Comparison of ENCODE assay signal across 8 mouse cellular contexts in genomic region chr8:45999138-45999783, GRCm38 (mm10). TPM values are rescaled to one million over a fixed set of nuclear protein-coding genes. Genes with fewer than 3 reads are reported as not detected.
A peak's percentile ranks its signal among the peaks of the same experiment; 100 is the strongest.
DNase-seq lines count a peak whose midpoint lies in the region; ATAC-seq and TF ChIP-seq lines count a peak whose summit lies in the region.

Gene Lrp2bp (plus strand): TSS chr8:45999303.

- H3K27ac ChIP-seq in hindbrain, embryonic 14.5 days: peak within 1 kb of the TSS; percentile 99
- H3K27ac ChIP-seq in midbrain, postnatal 0 days (ENCODE audit: low read depth, low read length): peak within 1 kb of the TSS; percentile 99

- H3K27me3 ChIP-seq in hindbrain, embryonic 14.5 days (ENCODE audit: control insufficient read depth, insufficient read depth, low read length): no peaks in the 10 kb centered on the region
- no peaks in the 10 kb centered on the region for H3K27me3 ChIP-seq in midbrain, postnatal 0 days (ENCODE audit: insufficient read depth, low read length)

- peaks cover 11% of the 10 kb centered on the region for H3K4me1 ChIP-seq in hindbrain, embryonic 14.5 days (replicated peaks; ENCODE audit: control insufficient read depth, insufficient read depth, low read length)
- H3K4me1 ChIP-seq in midbrain, postnatal 0 days (ENCODE audit: insufficient read depth, low read length): peaks cover 6% of the 10 kb centered on the region; the same call in 1 of the 2 replicates

- peak; percentile 31; the same call in 1 of the 2 replicates for TF ChIP-seq CTCF in midbrain, postnatal 0 days (IDR thresholded peaks at IDR 0.05)

- H3K36me3 ChIP-seq in hindbrain, embryonic 14.5 days (replicated peaks; ENCODE audit: control insufficient read depth, insufficient read depth): peaks cover 26% of the 10 kb centered on the region
- H3K36me3 ChIP-seq in midbrain, postnatal 0 days (ENCODE audit: insufficient read depth, low read length): peaks cover 4% of the 10 kb centered on the region; the same call in 1 of the 2 replicates

- ATAC-seq in hindbrain, embryonic 14.5 days (ENCODE audit: low FRiP score): 0 out of 2 replicates have a peak, but pooled peaks have one; percentile 2
- 0 out of 2 replicates have a peak, but pooled peaks have one; percentile 4 for ATAC-seq in midbrain, postnatal 0 days (ENCODE audit: low FRiP score)

- peak within 1 kb of the TSS; percentile 72 for H3K4me2 ChIP-seq in hindbrain, embryonic 14.5 days (replicated peaks)
- H3K4me2 ChIP-seq in midbrain, postnatal 0 days (ENCODE audit: low read depth, low read length, poor library complexity, severe bottlenecking): peak within 1 kb of the TSS; percentile 94

- peak; percentile 20 for DNase-seq in adrenal gland, postnatal 14 days
- DNase-seq in adrenal gland, postnatal 4 days (ENCODE audit: low spot score in 2 of 2): no peak
- peak; percentile 51 for DNase-seq in urinary bladder, postnatal 14 days (ENCODE audit: low spot score)
- DNase-seq in urinary bladder, adult 2 months (ENCODE audit: low spot score): no peak
- peak; percentile 29 for DNase-seq in hindbrain, embryonic 14.5 days (ENCODE audit: low spot score)
- peak; percentile 27 for DNase-seq in liver
- peak; percentile 5 for DNase-seq in midbrain, postnatal 0 days (ENCODE audit: low spot score)
- no peak for DNase-seq in ovary, postnatal 36 days (ENCODE audit: low spot score)

- peak within 1 kb of the TSS; percentile 86 for H3K9ac ChIP-seq in hindbrain, embryonic 14.5 days
- peak within 1 kb of the TSS; percentile 82 for H3K9ac ChIP-seq in midbrain, postnatal 0 days (replicated peaks; ENCODE audit: low read length, poor library complexity, severe bottlenecking)

- WGBS in hindbrain, embryonic 14.5 days: 3% methylated on average over 22 of the region's 22 CpGs
- 1% methylated on average over 22 of the region's 22 CpGs for WGBS in midbrain, postnatal 0 days

- peak within 1 kb of the TSS; percentile 50 for H3K4me3 ChIP-seq in hindbrain, embryonic 14.5 days (replicated peaks; ENCODE audit: low read length)
- peak within 1 kb of the TSS; percentile 58 for H3K4me3 ChIP-seq in midbrain, postnatal 0 days (ENCODE audit: low read depth, low read length)

- no peaks in the 10 kb centered on the region for H3K9me3 ChIP-seq in hindbrain, embryonic 14.5 days (ENCODE audit: control insufficient read depth, low read length)
- H3K9me3 ChIP-seq in midbrain, postnatal 0 days (ENCODE audit: low read length): no peaks in the 10 kb centered on the region

RNA-seq across cellular contexts. Expression of gene Lrp2bp, which starts in this region (rescaled TPM):
- total RNA-seq in adrenal gland, postnatal 14 days (2021): 0.26 TPM in 2 replicates
- total RNA-seq in adrenal gland, postnatal 4 days (2021): under 1 TPM; 0.28 to 0.51 TPM
- 0.21 and 0.44 TPM in 2 replicates for polyA plus RNA-seq in urinary bladder, adult 2 months (2012; rRNA removed)
- 0.56 and 0.70 TPM in 2 replicates for polyA plus RNA-seq in hindbrain, embryonic 14.5 days (2014; fragmentation: Nextera tagmentation; extraction: Ambion mirVana)
- total RNA-seq in midbrain, postnatal 0 days (2014; rRNA removed): 0.27 and 1.0 TPM in 2 replicates
- polyA plus RNA-seq in midbrain, postnatal 0 days (2015; fragmentation: Nextera tagmentation; extraction: Ambion mirVana): 0.17 and 0.35 TPM in 2 replicates

Comparison
In these comparisons a context has a peak if more than half of its experiments do, and no peak if none do; other contexts are left out.
1. DNase-seq: peak in urinary bladder, postnatal 14 days (single experiment), liver (single experiment) and midbrain, postnatal 0 days (single experiment); none in adrenal gland, postnatal 4 days (0 of 2), urinary bladder, adult 2 months (single experiment) and ovary, postnatal 36 days (single experiment).
2. Peak in DNase-seq in adrenal gland, postnatal 14 days; RNA of the gene not detected or under 1 TPM.
3. Peak in DNase-seq, ATAC-seq, H3K4me3 ChIP-seq, H3K27ac ChIP-seq, H3K9ac ChIP-seq and H3K4me2 ChIP-seq in hindbrain, embryonic 14.5 days; RNA of the gene not detected or under 1 TPM.